Mouse (Mus musculus) liver, postnatal 0 days (tissue): ENCODE data around the gene Arsg.

Source experiments
- CTCF ChIP-seq: sonication (generic); IDR thresholded peaks from 2 replicates; pipeline ENCODE4 v1.5.1; 2016; ENCODE audit warnings: antibody characterized with exemption, low read depth
- EP300 ChIP-seq: IDR thresholded peaks from 2 replicates; pipeline ENCODE4 v1.6.1; 2016; ENCODE audit warnings: antibody characterized with exemption, low read depth, mild to moderate bottlenecking

- TF ChIP-seq CTCF (no peak), EP300 (peak; percentile 40; the same call in 1 of the 2 replicates)
These were observed 138.4 kb downstream of the Arsg start, which contains the start of gene Wipi1 for GRCm38 (mm10) chr11:109611303-109612149.
